Mouse (Mus musculus) myocyte (in vitro differentiated cells): ENCODE measurements around the gene Erbb3. TPM values are rescaled to one million over a fixed set of nuclear protein-coding genes. Genes with fewer than 3 reads are reported as not detected.

Source experiments
- H3K27me3 ChIP-seq: one replicate; pipeline ENCODE4 v1.6.1; 2011; ENCODE audit not compliant: control insufficient read depth, insufficient read depth, insufficient read length
- H3K36me3 ChIP-seq: one replicate; pipeline ENCODE4 v1.6.1; 2011; ENCODE audit not compliant: control insufficient read depth, insufficient read depth
- H3K4me2 ChIP-seq: one replicate; pipeline ENCODE4 v1.6.1; 2011; ENCODE audit warnings: low read depth, control low read depth
- H3K4me3 ChIP-seq: one replicate; pipeline ENCODE4 v1.5.1; 2011; ENCODE audit warnings: mild to moderate bottlenecking, control low read depth, moderate library complexity
- H3K79me2 ChIP-seq: one replicate; pipeline ENCODE4 v1.6.1; 2011; ENCODE audit not compliant: control insufficient read depth, insufficient read depth
- H3ac ChIP-seq: one replicate; pipeline ENCODE4 v1.6.1; 2011; ENCODE audit not compliant: control insufficient read depth, insufficient read length
- CEBPB ChIP-seq: IDR thresholded peaks from 2 replicates; pipeline ENCODE4 v1.6.1; 2011; ENCODE audit warnings: mild to moderate bottlenecking, moderate library complexity; ENCODE audit not compliant: poor library complexity, insufficient read depth, severe bottlenecking
- E2F4 ChIP-seq: IDR thresholded peaks from one replicate; pipeline ENCODE4 v1.6.1; 2011; ENCODE audit warnings: mild to moderate bottlenecking, control low read depth, moderate library complexity; ENCODE audit not compliant: insufficient read depth
- MAX ChIP-seq: IDR thresholded peaks from one replicate; pipeline ENCODE4 v1.6.1; 2011; ENCODE audit warnings: low read depth, mild to moderate bottlenecking, control low read depth
- MYOD1 ChIP-seq, 3 experiments: IDR thresholded peaks; one replicate each; pipeline ENCODE4 v1.6.1; 2011; ENCODE audit warnings: control low read depth in 2 of 3, low read depth in 2 of 3, mild to moderate bottlenecking in 2 of 3, moderate library complexity in 1 of 3; ENCODE audit not compliant: insufficient read length in 2 of 3, control insufficient read depth in 1 of 3
- MYOG ChIP-seq, 3 experiments: IDR thresholded peaks; one replicate each; pipeline ENCODE4 v1.6.1; 2011; ENCODE audit warnings: control low read depth in 2 of 3, low read depth in 2 of 3, mild to moderate bottlenecking in 2 of 3; ENCODE audit not compliant: insufficient read length in 2 of 3, control insufficient read depth in 1 of 3, insufficient read depth in 1 of 3
- POLR2A ChIP-seq: IDR thresholded peaks from one replicate; pipeline ENCODE4 v1.6.1; 2011; ENCODE audit warnings: low read depth, mild to moderate bottlenecking, control low read depth, moderate library complexity; ENCODE audit not compliant: insufficient read length
- POLR2AphosphoS2 ChIP-seq: IDR thresholded peaks from one replicate; pipeline ENCODE4 v1.6.1; 2011; ENCODE audit warnings: low read depth, control low read depth; ENCODE audit not compliant: insufficient read length
- REST ChIP-seq: IDR thresholded peaks from one replicate; pipeline ENCODE4 v1.6.1; 2011; ENCODE audit warnings: mild to moderate bottlenecking, control low read depth, moderate library complexity; ENCODE audit not compliant: insufficient read depth, insufficient read length
- SRF ChIP-seq: IDR thresholded peaks from one replicate; pipeline ENCODE4 v1.6.1; 2011; ENCODE audit warnings: low read depth; ENCODE audit not compliant: control insufficient read depth, insufficient read length
- TCF12 ChIP-seq: IDR thresholded peaks from one replicate; pipeline ENCODE4 v1.6.1; 2011; ENCODE audit warnings: mild to moderate bottlenecking, control low read depth; ENCODE audit not compliant: poor library complexity, insufficient read depth, severe bottlenecking
- TCF3 ChIP-seq: IDR thresholded peaks from one replicate; pipeline ENCODE4 v1.6.1; 2011; ENCODE audit warnings: low read depth, control low read depth; ENCODE audit not compliant: insufficient read length
- USF1 ChIP-seq: IDR thresholded peaks from one replicate; pipeline ENCODE4 v1.6.1; 2011; ENCODE audit warnings: low read depth, mild to moderate bottlenecking, control low read depth, moderate library complexity
- polyA plus RNA-seq: library from polyadenylated mRNA; unstranded; fragments of >200 nt; fragmentation: generic; extraction: Trizol; gene quantifications from one replicate; pipeline ENCODE4 v1.2.1, GENCODE M21; 2012; ENCODE audit warnings: missing spikeins

The Erbb3 gene
- polyA plus RNA-seq, 1 experiment: 23.3 TPM

GRCm38 (mm10) chr10:128606483-128606882 is 17.0 kb upstream of the Erbb3 start:
- Histone ChIP-seq H3K4me3 (no peak overlapping the region), H3K36me3 (no peaks in the 10 kb centered on the region), H3K27me3 (no peaks in the 10 kb centered on the region), H3K4me2 (no peak overlapping the region), H3ac (no peak overlapping the region), H3K79me2 (no peaks in the 10 kb centered on the region)
- no peak for TF ChIP-seq USF1
- no peak for TF ChIP-seq REST
- TF ChIP-seq MYOG (IDR thresholded peaks at IDR 0.05; ENCODE audit: control insufficient read depth in 1 of 3, insufficient read depth in 1 of 3, insufficient read length in 2 of 3, low read depth in 2 of 3): no peak
- no peak for TF ChIP-seq POLR2A
- no peak for TF ChIP-seq TCF12
- TF ChIP-seq CEBPB: no peak
- no peak for TF ChIP-seq POLR2AphosphoS2
- no peak for TF ChIP-seq MAX
- TF ChIP-seq E2F4: no peak
- TF ChIP-seq SRF: no peak
- no peak for TF ChIP-seq TCF3

- Histone ChIP-seq H3K4me2 (no peak overlapping the region), H3K79me2 (no peaks in the 10 kb centered on the region), H3ac (no peak overlapping the region), H3K27me3 (no peaks in the 10 kb centered on the region), H3K36me3 (no peaks in the 10 kb centered on the region), H3K4me3 (no peak overlapping the region)
- TF ChIP-seq CEBPB (no peak), SRF (no peak), MYOG (IDR thresholded peaks at IDR 0.05; ENCODE audit: control insufficient read depth in 1 of 3, insufficient read depth in 1 of 3, insufficient read length in 2 of 3, low read depth in 2 of 3) (no peak), POLR2A (no peak), POLR2AphosphoS2 (no peak), USF1 (no peak)
Observed at GRCm38 (mm10) chr10:128602470-128603128, 13.1 kb upstream of the Erbb3 start.

DNA sequence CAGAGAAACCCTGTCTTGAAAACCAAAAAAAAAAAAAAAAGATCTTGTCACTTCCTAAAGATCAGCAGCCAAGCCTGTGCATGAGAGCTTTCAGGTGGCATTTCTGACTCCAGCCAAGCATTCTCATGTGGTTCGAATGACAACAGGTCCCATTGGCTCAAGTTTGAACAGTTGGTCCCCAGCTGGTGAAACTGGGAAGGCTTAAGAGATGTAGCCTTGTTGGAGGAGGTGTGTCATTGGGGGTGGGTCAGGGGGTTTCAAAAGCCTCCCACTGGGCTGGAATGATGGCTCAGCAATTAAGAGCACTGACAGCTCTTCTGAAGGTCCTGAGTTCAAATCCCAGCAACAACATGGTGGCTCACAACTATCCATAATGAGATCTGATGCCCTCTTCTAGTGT is 12.0 kb upstream of the Erbb3 start:
- Histone ChIP-seq H3K36me3 (no peaks in the 10 kb centered on the region), H3K79me2 (no peaks in the 10 kb centered on the region), H3K4me2 (no peak overlapping the region), H3K27me3 (no peaks in the 10 kb centered on the region), H3ac (no peak overlapping the region), H3K4me3 (no peak overlapping the region)
- TF ChIP-seq MAX (no peak), MYOD1 (IDR thresholded peaks at IDR 0.05; ENCODE audit: control insufficient read depth in 1 of 3, insufficient read length in 2 of 3, low read depth in 2 of 3) (no peak)

- Histone ChIP-seq H3K27me3 (no peaks in the 10 kb centered on the region), H3ac (no peak overlapping the region), H3K4me2 (no peak overlapping the region), H3K4me3 (no peak overlapping the region), H3K79me2 (no peaks in the 10 kb centered on the region), H3K36me3 (no peaks in the 10 kb centered on the region)
- TF ChIP-seq POLR2A: no peak
- TF ChIP-seq REST: no peak
- TF ChIP-seq POLR2AphosphoS2: no peak
- TF ChIP-seq CEBPB: no peak
- TF ChIP-seq TCF3: no peak
- TF ChIP-seq MAX: no peak
- TF ChIP-seq TCF12: no peak
- no peak for TF ChIP-seq USF1
- TF ChIP-seq MYOG (IDR thresholded peaks at IDR 0.05; ENCODE audit: control insufficient read depth in 1 of 3, insufficient read depth in 1 of 3, insufficient read length in 2 of 3, low read depth in 2 of 3): no peak
- no peak for TF ChIP-seq SRF
- no peak for TF ChIP-seq MYOD1 (IDR thresholded peaks at IDR 0.05; ENCODE audit: control insufficient read depth in 1 of 3, insufficient read length in 2 of 3, low read depth in 2 of 3)
- no peak for TF ChIP-seq E2F4
Observed at GRCm38 (mm10) chr10:128598476-128598875, 9.0 kb upstream of the Erbb3 start.

GRCm38 (mm10) chr10:128592797-128593196 is 3.3 kb upstream of the Erbb3 start:
- Histone ChIP-seq H3K36me3 (no peaks in the 10 kb centered on the region), H3K4me2 (no peak overlapping the region), H3ac (no peak overlapping the region), H3K79me2 (no peaks in the 10 kb centered on the region), H3K4me3 (no peak overlapping the region), H3K27me3 (no peaks in the 10 kb centered on the region)
- TF ChIP-seq E2F4 (no peak), MYOG (IDR thresholded peaks at IDR 0.05; ENCODE audit: control insufficient read depth in 1 of 3, insufficient read depth in 1 of 3, insufficient read length in 2 of 3, low read depth in 2 of 3) (no peak), USF1 (no peak)

GRCm38 (mm10) chr10:128591436-128591835 is 2.0 kb upstream of the Erbb3 start:
- H3K4me3 ChIP-seq: no peak overlapping the region
- no peak overlapping the region for H3K4me2 ChIP-seq
- H3K36me3 ChIP-seq: no peaks in the 10 kb centered on the region
- TF ChIP-seq REST: no peak
- TF ChIP-seq E2F4: no peak
- TF ChIP-seq CEBPB: no peak
- TF ChIP-seq MAX: no peak
- TF ChIP-seq TCF12: no peak
- TF ChIP-seq POLR2A: no peak
- TF ChIP-seq USF1: no peak
- TF ChIP-seq POLR2AphosphoS2: no peak
- no peak for TF ChIP-seq MYOG (IDR thresholded peaks at IDR 0.05; ENCODE audit: control insufficient read depth in 1 of 3, insufficient read depth in 1 of 3, insufficient read length in 2 of 3, low read depth in 2 of 3)
- TF ChIP-seq TCF3: no peak
- no peak for TF ChIP-seq MYOD1 (IDR thresholded peaks at IDR 0.05; ENCODE audit: control insufficient read depth in 1 of 3, insufficient read length in 2 of 3, low read depth in 2 of 3)
- TF ChIP-seq SRF: no peak
- H3ac ChIP-seq: no peak overlapping the region
- H3K79me2 ChIP-seq: peaks cover under 1% of the 10 kb centered on the region
- no peaks in the 10 kb centered on the region for H3K27me3 ChIP-seq
